Mouse (Mus musculus) embryonic facial prominence, embryonic 14.5 days (tissue): ENCODE results near the gene Hpse. TPM values are rescaled to one million over a fixed set of nuclear protein-coding genes. Genes with fewer than 3 reads are reported as not detected.

ENCODE experiments used
- ATAC-seq: fragments of 200-750 bp; cut with Nextera tagmentation; 2 replicates; pipeline ENCODE4 v1.8.0; 2017; ENCODE audit warnings: low read depth, moderate number of reproducible peaks, moderate TSS enrichment
- DNase-seq: peaks from one replicate; pipeline ENCODE4 v3.0.0-alpha.2; 2015; ENCODE audit warnings: low spot score
- H3K27ac ChIP-seq: fragments of 300-500 bp; sonication (generic); replicated peaks from 2 replicates; pipeline ENCODE4 v1.5.1; 2014; ENCODE audit warnings: low read depth, mild to moderate bottlenecking, low read length, moderate library complexity
- H3K27me3 ChIP-seq: fragments of 300-500 bp; sonication (generic); replicated peaks from 2 replicates; pipeline ENCODE4 v1.6.1; 2014; ENCODE audit warnings: low read length; ENCODE audit not compliant: control insufficient read depth, insufficient read depth
- H3K36me3 ChIP-seq: fragments of 300-500 bp; sonication (generic); 2 replicates; pipeline ENCODE4 v1.6.1; 2014; ENCODE audit warnings: low read length, mixed read lengths; ENCODE audit not compliant: control insufficient read depth, insufficient read depth
- H3K4me1 ChIP-seq: fragments of 300-500 bp; sonication (generic); 2 replicates; pipeline ENCODE4 v1.6.1; 2014; ENCODE audit warnings: antibody characterized with exemption, low read length; ENCODE audit not compliant: control insufficient read depth, insufficient read depth
- H3K4me2 ChIP-seq: fragments of 300-500 bp; sonication (generic); 2 replicates; pipeline ENCODE4 v1.6.1; 2014; ENCODE audit warnings: low read depth, mild to moderate bottlenecking, low read length, moderate library complexity, mixed read lengths
- H3K4me3 ChIP-seq: fragments of 300-500 bp; sonication (generic); 2 replicates; pipeline ENCODE4 v1.5.1; 2014; ENCODE audit warnings: low read depth, mild to moderate bottlenecking, low read length
- H3K9ac ChIP-seq: fragments of 300-500 bp; sonication (generic); 2 replicates; pipeline ENCODE4 v1.6.1; 2014; ENCODE audit warnings: low read depth, mild to moderate bottlenecking, low read length, moderate library complexity, mixed read lengths
- H3K9me3 ChIP-seq: fragments of 300-500 bp; sonication (generic); 2 replicates; pipeline ENCODE4 v1.6.1; 2016; ENCODE audit warnings: low read length; ENCODE audit not compliant: control insufficient read depth
- WGBS: fragments of 180-500 bp; shearing (Covaris S2); extraction: QIAGEN DNeasy Blood & Tissue Kit; methylation state at CpG from one replicate; pipeline ENCODE4 v1.1.7; 2014; 5-methylcytosine and 5-hydroxymethylcytosine counted together
- polyA plus RNA-seq: library from polyadenylated mRNA; unstranded; fragments of >200 nt; fragmentation: Nextera tagmentation; extraction: Ambion mirVana; gene quantifications from 2 replicates; pipeline ENCODE4 v1.2.1, GENCODE M21; 2014

Gene Hpse
- polyA plus RNA-seq, 1 experiment from 2014 or later: 5.9 TPM

GRCm38 (mm10) chr5:100643253-100643990, 76.1 kb downstream of the Hpse start:
- 72% methylated on average over 12 of the region's 12 CpGs for WGBS
- no peaks in the 10 kb centered on the region for H3K4me1 ChIP-seq
- no peaks in the 10 kb centered on the region for H3K27me3 ChIP-seq
- H3K4me3 ChIP-seq: no peak overlapping the region
- no peak overlapping the region for H3K27ac ChIP-seq
- no peak overlapping the region for H3K9ac ChIP-seq
- H3K36me3 ChIP-seq: no peaks in the 10 kb centered on the region
- no peaks in the 10 kb centered on the region for H3K9me3 ChIP-seq
- no peak overlapping the region for H3K4me2 ChIP-seq
- DNase-seq (no peak), ATAC-seq (no peak)

GRCm38 (mm10) chr5:100642316-100642715, 77.2 kb downstream of the Hpse start:
- no peak overlapping the region for H3K4me3 ChIP-seq
- H3K27ac ChIP-seq: no peak overlapping the region
- H3K4me2 ChIP-seq: no peak overlapping the region
- H3K36me3 ChIP-seq: no peaks in the 10 kb centered on the region
- no peak overlapping the region for H3K9ac ChIP-seq
- no peaks in the 10 kb centered on the region for H3K27me3 ChIP-seq
- no peak for ATAC-seq
- no peak for DNase-seq
- no peaks in the 10 kb centered on the region for H3K9me3 ChIP-seq
- WGBS: 85% methylated on average over 5 of the region's 5 CpGs
- no peaks in the 10 kb centered on the region for H3K4me1 ChIP-seq

- DNase-seq (no peak), ATAC-seq (no peak)
- Histone ChIP-seq H3K4me3 (no peak overlapping the region), H3K4me1 (no peaks in the 10 kb centered on the region), H3K4me2 (no peak overlapping the region), H3K9ac (no peak overlapping the region), H3K27ac (no peak overlapping the region), H3K9me3 (no peaks in the 10 kb centered on the region), H3K27me3 (no peaks in the 10 kb centered on the region), H3K36me3 (no peaks in the 10 kb centered on the region)
- WGBS: 78% methylated on average over 8 of the region's 8 CpGs
Observed at GRCm38 (mm10) chr5:100638483-100638882, 81.0 kb downstream of the Hpse start.

GRCm38 (mm10) chr5:100636794-100637544, 82.5 kb downstream of the Hpse start:
- Histone ChIP-seq H3K27me3 (no peaks in the 10 kb centered on the region), H3K4me3 (no peak overlapping the region), H3K36me3 (no peaks in the 10 kb centered on the region), H3K4me2 (no peak overlapping the region), H3K9me3 (no peaks in the 10 kb centered on the region), H3K4me1 (no peaks in the 10 kb centered on the region), H3K27ac (no peak overlapping the region), H3K9ac (no peak overlapping the region)
- ATAC-seq (no peak), DNase-seq (no peak)
- WGBS: 64% methylated on average over 8 of the region's 8 CpGs

GRCm38 (mm10) chr5:100635908-100636307, 83.6 kb downstream of the Hpse start:
- H3K4me3 ChIP-seq: no peak overlapping the region
- no peak for ATAC-seq
- H3K27ac ChIP-seq: no peak overlapping the region
- no peak overlapping the region for H3K4me2 ChIP-seq
- H3K27me3 ChIP-seq: no peaks in the 10 kb centered on the region
- no peaks in the 10 kb centered on the region for H3K9me3 ChIP-seq
- no peaks in the 10 kb centered on the region for H3K4me1 ChIP-seq
- H3K36me3 ChIP-seq: no peaks in the 10 kb centered on the region
- no peak for DNase-seq
- no peak overlapping the region for H3K9ac ChIP-seq
- 90% methylated on average over 4 of the region's 4 CpGs for WGBS

GRCm38 (mm10) chr5:100634885-100635478, 84.5 kb downstream of the Hpse start:
- H3K9ac ChIP-seq: no peak overlapping the region
- no peak overlapping the region for H3K4me2 ChIP-seq
- no peaks in the 10 kb centered on the region for H3K4me1 ChIP-seq
- no peak overlapping the region for H3K4me3 ChIP-seq
- DNase-seq: no peak
- ATAC-seq: no peak
- H3K27ac ChIP-seq: no peak overlapping the region
- 77% methylated on average over 8 of the region's 8 CpGs for WGBS
- no peaks in the 10 kb centered on the region for H3K9me3 ChIP-seq
- no peaks in the 10 kb centered on the region for H3K36me3 ChIP-seq
- no peaks in the 10 kb centered on the region for H3K27me3 ChIP-seq

GRCm38 (mm10) chr5:100632540-100633129, 86.9 kb downstream of the Hpse start:
- H3K4me1 ChIP-seq: no peaks in the 10 kb centered on the region
- H3K27ac ChIP-seq: no peak overlapping the region
- DNase-seq: peak; percentile 73
- 0 out of 2 replicates have a peak, but pooled peaks have one; percentile 62 for ATAC-seq
- H3K4me2 ChIP-seq: no peak overlapping the region
- no peak overlapping the region for H3K9ac ChIP-seq
- no peaks in the 10 kb centered on the region for H3K36me3 ChIP-seq
- H3K27me3 ChIP-seq: no peaks in the 10 kb centered on the region
- no peak overlapping the region for H3K4me3 ChIP-seq
- no peaks in the 10 kb centered on the region for H3K9me3 ChIP-seq
- whole genome bisulfite sequencing: 74% methylated on average over 8 of the region's 8 CpGs
